In genomic region chr7:111082043-111082821, GRCm38 (mm10) we compare ENCODE assay signal across 8 mouse cellular contexts. TPM values are rescaled to one million over a fixed set of nuclear protein-coding genes. Genes with fewer than 3 reads are reported as not detected.
A peak's percentile ranks its signal among the peaks of the same experiment; 100 is the strongest.
DNase-seq lines count a peak whose midpoint lies in the region; ATAC-seq lines count a peak whose summit lies in the region.

No protein-coding gene starts in this region.

- DNase-seq in adrenal gland, postnatal 14 days: peak; percentile 93
- DNase-seq in embryonic facial prominence, embryonic 10.5 days (ENCODE audit: low spot score): peak; percentile 91
- DNase-seq in kidney, adult 11 months: peak; percentile 81
- DNase-seq in left cerebral cortex, postnatal 4 days: peak; percentile 89
- peak; percentile 96 for DNase-seq in midbrain, embryonic 11.5 days (ENCODE audit: low spot score, missing footprints)
- DNase-seq in right cerebral cortex, postnatal 4 days: peak; percentile 83
- DNase-seq in yolk sac, embryonic 10.5 days (ENCODE audit: low spot score): peak; percentile 77

- peaks cover 44% of the 10 kb centered on the region for H3K36me3 ChIP-seq in embryonic facial prominence, embryonic 10.5 days (replicated peaks)
- peaks cover 30% of the 10 kb centered on the region for H3K36me3 ChIP-seq in midbrain, embryonic 11.5 days (ENCODE audit: control insufficient read depth, insufficient read depth, low read length)

- under 1% methylated on average over 83 of the region's 83 CpGs for WGBS in embryonic facial prominence, embryonic 10.5 days
- under 1% methylated on average over 79 of the region's 83 CpGs for WGBS in midbrain, embryonic 11.5 days

- peak; percentile 21 for ATAC-seq in granulocyte monocyte progenitor cell, adult 5-6 weeks (replicated peaks; ENCODE audit: poor library complexity, severe bottlenecking)
- peak; percentile 79 for ATAC-seq in midbrain, embryonic 11.5 days (ENCODE audit: low FRiP score)

- H3K27me3 ChIP-seq in embryonic facial prominence, embryonic 10.5 days (replicated peaks; ENCODE audit: low read depth, poor library complexity, severe bottlenecking): no peaks in the 10 kb centered on the region
- H3K27me3 ChIP-seq in midbrain, embryonic 11.5 days (ENCODE audit: control insufficient read depth, insufficient read depth, low read length): no peaks in the 10 kb centered on the region

- H3K27ac ChIP-seq in embryonic facial prominence, embryonic 10.5 days (replicated peaks): peak overlapping the region; percentile 100
- peak overlapping the region; percentile 99 for H3K27ac ChIP-seq in midbrain, embryonic 11.5 days (ENCODE audit: low read depth, low read length)

- intact Hi-C loops in left cerebral cortex, postnatal 4 days (cut with DNase I): loop anchor here (5.0 to 10.0 kb wide), 2 partner anchors 40 to 93 kb away; no protein-coding TSS in a partner anchor

- peak overlapping the region; percentile 82 for H3K4me2 ChIP-seq in midbrain, embryonic 11.5 days

- peaks cover 23% of the 10 kb centered on the region for H3K4me1 ChIP-seq in embryonic facial prominence, embryonic 10.5 days
- peaks cover 23% of the 10 kb centered on the region for H3K4me1 ChIP-seq in midbrain, embryonic 11.5 days (ENCODE audit: control insufficient read depth, insufficient read depth, low read length)

- H3K9ac ChIP-seq in midbrain, embryonic 11.5 days (ENCODE audit: low read length): peak overlapping the region; percentile 100

- peak overlapping the region; percentile 91 for H3K4me3 ChIP-seq in embryonic facial prominence, embryonic 10.5 days
- H3K4me3 ChIP-seq in midbrain, embryonic 11.5 days (ENCODE audit: low read depth, low read length): peak overlapping the region; percentile 89

- no peaks in the 10 kb centered on the region for H3K9me3 ChIP-seq in embryonic facial prominence, embryonic 10.5 days
- no peaks in the 10 kb centered on the region for H3K9me3 ChIP-seq in midbrain, embryonic 11.5 days (ENCODE audit: control insufficient read depth, low read length)

RNA-seq across cellular contexts. Expression of gene Eif4g2, which starts 0.6 kb away (rescaled TPM):
- total RNA-seq in adrenal gland, postnatal 14 days (2021): 933 and 946 TPM in 2 replicates
- polyA plus RNA-seq in embryonic facial prominence, embryonic 10.5 days (2016; fragmentation: Nextera tagmentation; extraction: Ambion mirVana): 1,371 TPM in 2 replicates
- 608 and 609 TPM in 2 replicates for total RNA-seq in granulocyte monocyte progenitor cell, adult 5-6 weeks (2014; fragmentation: Nextera tagmentation)
- 735 and 956 TPM in 2 replicates for total RNA-seq in granulocyte monocyte progenitor cell, adult 5-6 weeks (2017)
- total RNA-seq in left cerebral cortex, postnatal 4 days (2021): 1,000 to 10,000 TPM; 1,288 to 1,328 TPM
- 2,057 and 2,255 TPM in 2 replicates for polyA plus RNA-seq in midbrain, embryonic 11.5 days (2014; fragmentation: Nextera tagmentation; extraction: Ambion mirVana)

RNA-seq across cellular contexts. Expression of gene Ctr9, which starts 53.5 kb away (rescaled TPM):
- total RNA-seq in adrenal gland, postnatal 14 days (2021): 42.5 and 45.9 TPM in 2 replicates
- polyA plus RNA-seq in embryonic facial prominence, embryonic 10.5 days (2016; fragmentation: Nextera tagmentation; extraction: Ambion mirVana): 86.4 and 87.5 TPM in 2 replicates
- 56.3 and 61.6 TPM in 2 replicates for total RNA-seq in granulocyte monocyte progenitor cell, adult 5-6 weeks (2014; fragmentation: Nextera tagmentation)
- total RNA-seq in granulocyte monocyte progenitor cell, adult 5-6 weeks (2017): 67.6 and 78.4 TPM in 2 replicates
- 10 to 100 TPM; 66.0 to 70.1 TPM for total RNA-seq in left cerebral cortex, postnatal 4 days (2021)
- 84.2 and 92.4 TPM in 2 replicates for polyA plus RNA-seq in midbrain, embryonic 11.5 days (2014; fragmentation: Nextera tagmentation; extraction: Ambion mirVana)

Comparison
In these comparisons a context has a peak if more than half of its experiments do, and no peak if none do; other contexts are left out.
1. Peak in every context shown above with its lines: DNase-seq, ATAC-seq, H3K4me3 ChIP-seq and H3K27ac ChIP-seq.